7 mouse cellular contexts compared by ENCODE assay signal in the genomic region with DNA sequence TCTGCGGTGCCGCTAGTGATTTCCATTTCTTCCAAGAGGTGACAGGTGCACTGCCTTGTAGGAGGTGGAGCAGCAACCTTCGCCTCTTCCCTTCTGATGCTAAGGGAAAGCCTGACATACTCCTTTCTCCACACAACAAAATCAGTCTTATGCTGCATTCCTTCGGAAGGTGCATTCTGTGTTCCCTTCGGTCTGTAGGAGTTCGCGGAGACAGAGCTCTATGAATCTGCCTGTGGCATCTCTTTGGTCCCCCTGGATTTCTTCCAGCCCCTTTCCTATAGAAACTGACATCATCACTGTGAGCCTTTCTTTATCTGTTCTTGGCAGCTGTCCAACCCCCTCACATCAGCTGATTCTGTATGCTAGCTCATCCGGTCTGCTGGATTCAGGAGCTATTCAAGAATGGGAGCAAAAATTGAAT.
A peak's percentile ranks its signal among the peaks of the same experiment; 100 is the strongest.
DNase-seq lines count a peak whose midpoint lies in the region; ATAC-seq and TF ChIP-seq lines count a peak whose summit lies in the region.

No protein-coding gene starts in this region.

- no peak overlapping the region for H3K27ac ChIP-seq in embryonic facial prominence, embryonic 13.5 days
- peak overlapping the region; percentile 74 for H3K27ac ChIP-seq in hindbrain, embryonic 16.5 days (ENCODE audit: low read depth, low read length)
- H3K27ac ChIP-seq in neural tube, embryonic 12.5 days = peak overlapping the region; percentile 74; the same call in 1 of the 2 replicates

- 43% methylated on average over 8 of the region's 8 CpGs for WGBS in embryonic facial prominence, embryonic 13.5 days
- WGBS in hindbrain, embryonic 16.5 days = 8% methylated on average over 8 of the region's 8 CpGs
- 26% methylated on average over 8 of the region's 8 CpGs for WGBS in neural tube, embryonic 12.5 days

- peaks cover 22% of the 10 kb centered on the region for H3K4me1 ChIP-seq in E14TG2a.4 (replicated peaks; ENCODE audit: low read depth, low read length)
- H3K4me1 ChIP-seq in embryonic facial prominence, embryonic 13.5 days = peaks cover 7% of the 10 kb centered on the region; the same call in 1 of the 2 replicates
- H3K4me1 ChIP-seq in hindbrain, embryonic 16.5 days (ENCODE audit: control insufficient read depth, insufficient read depth, low read depth, low read length) = peaks cover 8% of the 10 kb centered on the region
- H3K4me1 ChIP-seq in neural tube, embryonic 12.5 days = peaks cover 13% of the 10 kb centered on the region

- no peak for ATAC-seq in embryonic facial prominence, embryonic 13.5 days (ENCODE audit: insufficient number of reproducible peaks, insufficient read depth, low FRiP score, low TSS enrichment, low read depth)
- ATAC-seq in hindbrain, embryonic 16.5 days = peak; percentile 85
- peak; percentile 85 for ATAC-seq in neural tube, embryonic 12.5 days (ENCODE audit: low FRiP score, low read depth)

- H3K9me3 ChIP-seq in E14TG2a.4 (ENCODE audit: low read length) = no peaks in the 10 kb centered on the region
- H3K9me3 ChIP-seq in embryonic facial prominence, embryonic 13.5 days = no peaks in the 10 kb centered on the region
- H3K9me3 ChIP-seq in hindbrain, embryonic 16.5 days (ENCODE audit: control insufficient read depth, low read length) = no peaks in the 10 kb centered on the region
- H3K9me3 ChIP-seq in neural tube, embryonic 12.5 days = no peaks in the 10 kb centered on the region

- H3K36me3 ChIP-seq in E14TG2a.4 (ENCODE audit: insufficient read depth, low read length) = no peaks in the 10 kb centered on the region
- no peaks in the 10 kb centered on the region for H3K36me3 ChIP-seq in embryonic facial prominence, embryonic 13.5 days
- H3K36me3 ChIP-seq in hindbrain, embryonic 16.5 days (ENCODE audit: control insufficient read depth, insufficient read depth, low read length) = no peaks in the 10 kb centered on the region
- H3K36me3 ChIP-seq in neural tube, embryonic 12.5 days = no peaks in the 10 kb centered on the region

- DNase-seq in MN1 (ENCODE audit: low spot score) = peak; percentile 51
- no peak for DNase-seq in thymus, postnatal 0 days (ENCODE audit: low spot score)
- no peak for DNase-seq in urinary bladder, postnatal 14 days (ENCODE audit: low spot score)

- H3K4me3 ChIP-seq in E14TG2a.4 (replicated peaks; ENCODE audit: low read length) = peak overlapping the region; percentile 11; the same call in 1 of the 2 replicates
- H3K4me3 ChIP-seq in embryonic facial prominence, embryonic 13.5 days = no peak overlapping the region
- peak overlapping the region; percentile 15 for H3K4me3 ChIP-seq in hindbrain, embryonic 16.5 days (ENCODE audit: low read length)
- no peak overlapping the region for H3K4me3 ChIP-seq in neural tube, embryonic 12.5 days

- H3K4me2 ChIP-seq in embryonic facial prominence, embryonic 13.5 days = peak overlapping the region; percentile 18; the same call in 1 of the 2 replicates
- H3K4me2 ChIP-seq in hindbrain, embryonic 16.5 days (ENCODE audit: low read length) = peak overlapping the region; percentile 40
- H3K4me2 ChIP-seq in neural tube, embryonic 12.5 days (replicated peaks) = peak overlapping the region; percentile 48

- H3K27me3 ChIP-seq in E14TG2a.4 (ENCODE audit: insufficient read depth, low read length) = no peaks in the 10 kb centered on the region
- no peaks in the 10 kb centered on the region for H3K27me3 ChIP-seq in embryonic facial prominence, embryonic 13.5 days
- H3K27me3 ChIP-seq in hindbrain, embryonic 16.5 days (replicated peaks; ENCODE audit: control insufficient read depth, insufficient read depth, low read length) = no peaks in the 10 kb centered on the region
- H3K27me3 ChIP-seq in neural tube, embryonic 12.5 days (replicated peaks) = no peaks in the 10 kb centered on the region

- TF ChIP-seq CTCF in E14TG2a.4 (conservative IDR thresholded peaks at IDR 0.05; ENCODE audit: low read length) = no peak

- no peak overlapping the region for H3K9ac ChIP-seq in embryonic facial prominence, embryonic 13.5 days
- H3K9ac ChIP-seq in hindbrain, embryonic 16.5 days (ENCODE audit: low read depth, low read length) = peak overlapping the region; percentile 19
- no peak overlapping the region for H3K9ac ChIP-seq in neural tube, embryonic 12.5 days

Comparison
In these comparisons a context has a peak if more than half of its experiments do, and no peak if none do; other contexts are left out.
1. H3K4me3 ChIP-seq: peak in E14TG2a.4 (single experiment) and hindbrain, embryonic 16.5 days (single experiment); none in embryonic facial prominence, embryonic 13.5 days (single experiment) and neural tube, embryonic 12.5 days (single experiment).
2. Peak in every context shown above with its lines, with median percentiles within 50 percentile points of each other: H3K4me2 ChIP-seq.